Mouse (Mus musculus) heart, embryonic 14.5 days (tissue): ENCODE data around the gene Arid3b. TPM values are rescaled to one million over a fixed set of nuclear protein-coding genes. Genes with fewer than 3 reads are reported as not detected.
"Not testable (repeated sequence)": the region's sequence is repeated elsewhere in the genome, so short reads cannot be mapped to it uniquely, and the experiment has no call there.

ENCODE experiments used
- ATAC-seq: fragments of 200-750 bp; cut with Nextera tagmentation; 2 replicates; pipeline ENCODE4 v1.8.0; 2017; ENCODE audit warnings: low read depth, moderate TSS enrichment; ENCODE audit not compliant: insufficient number of reproducible peaks, insufficient read depth, low FRiP score
- H3K27ac ChIP-seq, 2 experiments: fragments of 200-500 bp in 1 of 2; fragments of 300-500 bp in 1 of 2; sonication (generic) in 1 of 2; replicated peaks in 1 of 2; 2 replicates each; pipeline ENCODE4 v1.5.1; 2012 to 2014; ENCODE audit warnings: low read depth in 2 of 2, low read length in 2 of 2, control low read depth in 1 of 2, mild to moderate bottlenecking in 1 of 2, mixed read lengths in 1 of 2; ENCODE audit not compliant: control insufficient read depth in 1 of 2, insufficient read depth in 1 of 2
- H3K27me3 ChIP-seq: fragments of 300-500 bp; sonication (generic); 2 replicates; pipeline ENCODE4 v1.6.1; 2014; ENCODE audit warnings: mild to moderate bottlenecking, low read length, control low read depth; ENCODE audit not compliant: control insufficient read depth, insufficient read depth
- H3K36me3 ChIP-seq: fragments of 300-500 bp; sonication (generic); 2 replicates; pipeline ENCODE4 v1.6.1; 2014; ENCODE audit warnings: mild to moderate bottlenecking, control low read depth, low read length, mixed read lengths; ENCODE audit not compliant: control insufficient read depth, insufficient read depth
- H3K4me1 ChIP-seq, 2 experiments: fragments of 200-500 bp in 1 of 2; fragments of 300-500 bp in 1 of 2; sonication (generic) in 1 of 2; 2 replicates each; pipeline ENCODE4 v1.6.1; 2012 to 2014; ENCODE audit warnings: low read length in 2 of 2, control low read depth in 1 of 2, mixed read lengths in 1 of 2; ENCODE audit not compliant: control insufficient read depth in 2 of 2, insufficient read depth in 2 of 2
- H3K4me2 ChIP-seq: fragments of 300-500 bp; sonication (generic); 2 replicates; pipeline ENCODE4 v1.6.1; 2014; ENCODE audit warnings: mild to moderate bottlenecking, low read length
- H3K4me3 ChIP-seq, 2 experiments: fragments of 200-500 bp in 1 of 2; fragments of 300-500 bp in 1 of 2; sonication (generic) in 1 of 2; 2 replicates each; pipeline ENCODE4 v1.5.1; 2012 to 2014; ENCODE audit warnings: low read length in 2 of 2, mild to moderate bottlenecking in 2 of 2, control low read depth in 1 of 2, low read depth in 1 of 2, moderate library complexity in 1 of 2; ENCODE audit not compliant: control insufficient read depth in 1 of 2, insufficient read depth in 1 of 2
- H3K9ac ChIP-seq: fragments of 300-500 bp; sonication (generic); 2 replicates; pipeline ENCODE4 v1.6.1; 2014; ENCODE audit warnings: mild to moderate bottlenecking, low read length
- H3K9me3 ChIP-seq: fragments of 300-500 bp; sonication (generic); 2 replicates; pipeline ENCODE4 v1.6.1; 2016; ENCODE audit warnings: low read length, control low read depth; ENCODE audit not compliant: control insufficient read depth
- WGBS: fragments of 180-500 bp; shearing (Covaris S2); extraction: QIAGEN DNeasy Blood & Tissue Kit; methylation state at CpG from one replicate; pipeline ENCODE4 v1.1.7; 2014; 5-methylcytosine and 5-hydroxymethylcytosine counted together
- polyA plus RNA-seq: library from polyadenylated mRNA; unstranded; fragments of >200 nt; fragmentation: Nextera tagmentation; extraction: Ambion mirVana; gene quantifications from 2 replicates; pipeline ENCODE4 v1.2.1, GENCODE M21; 2014

Gene Arid3b
- 8.1 and 8.8 TPM in 2 replicates for polyA plus RNA-seq

DNA sequence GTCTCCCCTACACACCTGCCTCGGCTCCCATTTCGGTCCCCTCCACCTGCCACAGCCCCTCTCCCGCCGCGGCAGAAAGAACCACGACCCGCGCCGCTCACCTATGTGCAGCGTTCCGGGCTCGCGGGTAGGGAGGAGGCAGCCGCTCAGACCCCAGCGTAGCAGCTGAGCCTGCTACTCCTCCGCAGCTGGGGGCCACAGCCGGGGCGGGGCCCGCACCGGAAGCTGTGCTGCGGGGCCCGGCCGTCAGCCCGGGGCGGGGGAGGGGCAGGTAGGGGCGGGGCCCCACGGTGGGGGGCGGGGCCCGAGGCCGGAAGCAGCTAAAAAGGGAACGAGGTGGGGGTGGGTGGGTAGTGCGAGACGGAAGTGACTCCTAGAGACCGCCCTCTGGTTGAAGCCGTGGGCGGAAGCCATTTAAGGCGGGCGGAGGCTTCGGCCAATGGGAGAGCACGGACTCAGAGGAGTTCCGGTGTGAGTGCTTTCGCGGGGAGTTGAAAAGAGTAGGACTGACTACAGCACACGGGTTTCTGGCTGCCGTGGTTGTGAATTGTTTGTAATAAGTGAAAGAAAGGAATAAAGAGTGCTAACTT is at the start of gene Arid3b:
TSS of gene Arid3b (minus strand) at position 213 of the 590 bp plus-strand sequence.
- H3K9me3 ChIP-seq, result no peaks in the 10 kb centered on the region
- H3K27ac ChIP-seq, result peak within 1 kb of the TSS; percentile 71 to 81
- peaks cover 6 to 48% of the 10 kb centered on the region in 2 experiments for H3K4me1 ChIP-seq
- peak within 1 kb of the TSS; percentile 88 to 99 for H3K4me3 ChIP-seq
- 1% methylated on average over 45 of the region's 45 CpGs for WGBS
- no peaks in the 10 kb centered on the region for H3K27me3 ChIP-seq
- peak within 1 kb of the TSS; percentile 79 for H3K4me2 ChIP-seq
- peaks cover 5% of the 10 kb centered on the region; the same call in 1 of the 2 replicates for H3K36me3 ChIP-seq
- H3K9ac ChIP-seq, result peak within 1 kb of the TSS; percentile 85
- ATAC-seq, result peak; percentile 99

DNA sequence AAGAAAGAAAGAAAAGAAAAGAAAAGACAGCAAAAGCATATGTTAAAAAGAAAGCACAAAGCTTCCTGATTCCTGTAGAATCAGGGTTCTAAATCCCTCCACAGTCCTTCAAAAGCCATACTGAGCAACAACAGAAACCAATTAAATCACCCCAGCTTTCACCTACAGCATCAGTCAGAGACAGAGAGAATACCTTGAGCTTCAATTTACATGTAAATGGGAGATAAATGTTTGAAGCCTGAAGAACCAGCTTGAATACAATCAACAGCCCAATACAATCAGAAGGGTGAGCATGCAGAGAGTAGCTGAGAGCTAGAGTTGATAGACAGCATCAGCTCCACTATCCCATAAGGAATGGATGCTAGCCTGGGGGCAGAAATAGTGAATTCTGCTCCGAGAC is 46.8 kb upstream of the Arid3b start:
- H3K27ac ChIP-seq, result no peak overlapping the region
- no peak overlapping the region for H3K4me2 ChIP-seq
- no peak overlapping the region for H3K4me3 ChIP-seq
- no peaks in the 10 kb centered on the region for H3K9me3 ChIP-seq
- no peak for ATAC-seq
- WGBS, result 41% methylated on average over 1 of the region's 1 CpGs
- H3K27me3 ChIP-seq, result no peaks in the 10 kb centered on the region
- no peaks in the 10 kb centered on the region for H3K36me3 ChIP-seq
- H3K9ac ChIP-seq, result no peak overlapping the region
- peaks cover 0 to 2% of the 10 kb centered on the region in 2 experiments; a peak in 1 of 4 replicates for H3K4me1 ChIP-seq

DNA sequence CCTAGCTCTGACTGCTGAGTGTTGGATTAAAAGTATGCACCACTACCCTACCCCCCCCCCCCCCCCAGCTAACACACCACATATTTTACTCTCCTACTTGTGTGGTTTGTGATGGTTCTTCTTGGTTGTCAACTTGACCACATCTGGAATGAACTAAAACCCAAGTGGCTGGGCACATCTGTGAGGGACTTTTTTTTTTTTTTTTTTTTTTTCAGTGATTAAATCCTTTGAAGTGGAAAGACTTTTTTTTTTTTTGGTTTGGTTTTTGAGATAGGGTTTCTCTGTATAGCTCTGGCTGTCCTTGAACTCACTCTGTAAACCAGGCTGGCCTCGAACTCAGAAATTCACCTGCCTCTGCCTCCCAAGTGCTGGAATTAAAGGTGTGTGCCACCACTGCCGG is 45.2 kb upstream of the Arid3b start:
- H3K27ac ChIP-seq, ATAC-seq, H3K9ac ChIP-seq, H3K27me3 ChIP-seq, H3K4me3 ChIP-seq, H3K9me3 ChIP-seq, H3K4me1 ChIP-seq, H3K36me3 ChIP-seq, H3K4me2 ChIP-seq: not testable (repeated sequence)
- 69% methylated on average over 2 of the region's 2 CpGs for WGBS

DNA sequence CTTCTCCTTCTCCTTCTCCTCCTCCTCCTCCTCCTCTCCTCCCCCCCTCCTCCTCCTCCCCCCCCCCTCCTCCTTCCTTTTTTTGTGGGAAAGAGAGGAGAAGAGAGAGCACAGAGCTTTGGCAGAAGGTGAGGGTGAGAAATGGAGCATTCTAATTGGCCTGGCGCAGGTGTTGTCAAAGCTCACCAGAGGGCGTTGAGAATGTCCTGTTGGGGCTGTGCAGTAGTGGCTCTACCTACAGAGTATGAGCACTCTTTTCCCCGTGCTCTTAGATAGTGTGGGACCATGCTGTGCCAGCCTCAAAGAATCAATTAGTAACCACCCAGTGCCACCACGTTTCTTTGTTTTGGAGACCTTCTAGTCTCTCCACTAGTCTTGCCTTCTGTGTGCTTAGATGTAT is 43.7 kb upstream of the Arid3b start:
- ATAC-seq, result no peak
- Histone ChIP-seq H3K4me1 (no peaks in the 10 kb centered on the region), H3K27me3 (no peaks in the 10 kb centered on the region), H3K9me3 (no peaks in the 10 kb centered on the region), H3K27ac (no peak overlapping the region), H3K9ac (no peak overlapping the region), H3K4me2 (no peak overlapping the region), H3K4me3 (no peak overlapping the region), H3K36me3 (no peaks in the 10 kb centered on the region)
- 19% methylated on average over 4 of the region's 4 CpGs for WGBS

DNA sequence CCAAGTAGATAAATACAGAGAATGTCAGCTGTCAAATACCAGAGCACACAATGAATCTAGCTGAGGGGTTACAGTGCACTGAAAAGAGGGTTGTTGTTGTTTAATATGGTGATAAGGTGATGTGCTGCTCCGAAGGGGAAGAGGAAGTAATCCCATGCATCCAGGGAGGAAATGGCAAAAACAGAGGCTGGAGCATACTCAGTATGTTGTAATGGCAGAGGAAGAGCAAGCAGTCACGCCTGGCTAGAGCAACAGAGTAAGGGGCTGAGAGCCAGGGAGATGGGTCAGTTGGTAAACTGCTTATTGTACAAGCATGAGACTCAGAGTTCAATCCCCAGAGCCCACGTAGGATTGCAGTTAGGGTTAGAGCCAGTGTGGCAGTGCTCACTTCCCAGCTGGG is 42.6 kb upstream of the Arid3b start:
- WGBS, result 36% methylated on average over 3 of the region's 3 CpGs
- ATAC-seq, result no peak
- no peaks in the 10 kb centered on the region for H3K27me3 ChIP-seq
- H3K9ac ChIP-seq, result no peak overlapping the region
- no peaks in the 10 kb centered on the region for H3K36me3 ChIP-seq
- no peak overlapping the region for H3K4me3 ChIP-seq
- no peak overlapping the region for H3K4me2 ChIP-seq
- no peaks in the 10 kb centered on the region for H3K4me1 ChIP-seq
- no peaks in the 10 kb centered on the region for H3K9me3 ChIP-seq
- no peak overlapping the region for H3K27ac ChIP-seq

DNA sequence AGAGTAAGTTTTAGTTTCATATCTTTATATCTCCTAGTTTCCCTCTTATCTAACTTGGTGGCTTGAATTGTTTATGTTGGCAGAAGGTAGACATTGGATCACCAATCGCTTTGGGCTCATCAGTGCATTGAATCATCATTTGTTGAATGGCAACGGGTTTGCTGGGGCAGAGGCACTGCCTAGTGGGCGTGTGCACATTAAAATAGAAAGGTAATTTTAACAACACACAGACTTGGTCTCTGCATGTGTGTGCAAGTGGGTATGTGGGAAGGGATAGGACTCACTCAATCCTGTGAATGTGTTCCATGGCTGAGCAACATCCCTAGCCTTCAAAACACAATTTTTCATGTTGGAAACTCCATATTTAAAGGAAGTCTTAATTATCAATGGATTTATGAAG is 38.4 kb upstream of the Arid3b start:
- Histone ChIP-seq H3K36me3 (no peaks in the 10 kb centered on the region), H3K9ac (no peak overlapping the region), H3K4me3 (no peak overlapping the region), H3K9me3 (no peaks in the 10 kb centered on the region), H3K27ac (no peak overlapping the region), H3K4me1 (no peaks in the 10 kb centered on the region), H3K27me3 (no peaks in the 10 kb centered on the region), H3K4me2 (no peak overlapping the region)
- no peak for ATAC-seq
- 60% methylated on average over 3 of the region's 3 CpGs for WGBS

DNA sequence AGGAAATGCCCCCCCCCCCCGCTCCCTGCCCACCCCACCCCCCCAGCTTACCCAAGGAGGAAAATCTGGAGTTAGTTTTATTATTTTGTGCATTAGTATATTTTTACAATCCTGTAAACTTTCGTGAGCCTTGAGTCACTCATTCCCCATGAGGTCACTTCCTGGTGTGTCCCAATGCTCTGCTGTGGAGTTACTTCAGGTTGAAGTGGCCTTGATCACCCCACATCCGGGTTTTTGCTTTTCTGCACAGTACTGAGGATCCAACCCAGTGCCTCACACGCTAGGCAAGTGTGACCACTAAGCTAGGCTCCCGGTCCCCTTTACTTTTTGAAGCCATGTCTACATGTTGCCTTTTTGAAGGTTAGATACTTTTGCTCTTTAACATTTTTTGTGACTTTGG is 37.5 kb upstream of the Arid3b start:
- 63% methylated on average over 5 of the region's 5 CpGs for WGBS
- H3K4me2 ChIP-seq, result no peak overlapping the region
- H3K27ac ChIP-seq, result no peak overlapping the region
- no peak overlapping the region for H3K4me3 ChIP-seq
- no peaks in the 10 kb centered on the region for H3K27me3 ChIP-seq
- no peak overlapping the region for H3K9ac ChIP-seq
- ATAC-seq, result no peak
- no peaks in the 10 kb centered on the region for H3K36me3 ChIP-seq
- no peaks in the 10 kb centered on the region for H3K4me1 ChIP-seq
- no peaks in the 10 kb centered on the region for H3K9me3 ChIP-seq

DNA sequence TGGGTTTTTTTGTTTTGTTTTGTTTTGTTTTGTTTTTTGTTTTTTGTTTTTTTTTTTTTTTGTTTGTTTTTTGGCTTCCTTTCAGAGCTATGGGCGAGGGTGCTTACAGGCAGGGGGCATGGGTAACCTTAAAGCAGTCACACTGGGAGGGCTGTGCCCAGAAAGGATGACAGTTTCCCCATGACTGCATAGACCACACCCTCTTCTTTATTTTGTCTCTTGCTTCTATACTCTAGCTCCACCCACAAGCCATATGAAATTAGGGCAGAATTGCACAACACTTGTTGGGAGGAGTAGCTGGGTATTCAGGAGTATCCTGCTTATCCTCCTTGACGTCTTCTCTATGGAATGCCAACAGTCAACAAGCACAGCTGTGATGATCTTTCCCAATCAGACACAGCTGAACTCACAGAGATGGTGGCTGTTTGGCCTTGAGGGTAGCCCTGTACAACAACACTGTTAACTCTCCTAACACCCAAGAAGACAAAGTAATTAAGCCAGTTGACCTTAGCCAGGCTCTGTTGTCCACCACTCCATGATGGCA is 33.8 kb upstream of the Arid3b start:
- Histone ChIP-seq H3K27me3 (no peaks in the 10 kb centered on the region), H3K36me3 (no peaks in the 10 kb centered on the region), H3K4me1 (no peaks in the 10 kb centered on the region), H3K4me2 (no peak overlapping the region), H3K9me3 (no peaks in the 10 kb centered on the region), H3K27ac (no peak overlapping the region), H3K9ac (no peak overlapping the region), H3K4me3 (no peak overlapping the region)
- ATAC-seq, result no peak
- WGBS, result 54% methylated on average over 2 of the region's 2 CpGs
